Mouse (Mus musculus) kidney, adult 2 months (tissue): ENCODE data around the gene Lrrc52. TPM values are rescaled to one million over a fixed set of nuclear protein-coding genes. Genes with fewer than 3 reads are reported as not detected.
A peak's percentile ranks its signal among the peaks of the same experiment; 100 is the strongest.

Experiments used
- DNase-seq: peaks from one replicate; pipeline ENCODE4 v3.0.0; 2021
- H3K27ac ChIP-seq: fragments of 200-500 bp; 2 replicates; pipeline ENCODE4 v1.5.1; 2012; ENCODE audit warnings: low read depth, low read length, control low read depth, inconsistent platforms; ENCODE audit not compliant: insufficient read depth
- H3K27me3 ChIP-seq: fragments of 200-500 bp; replicated peaks from 2 replicates; pipeline ENCODE4 v1.6.1; 2012; ENCODE audit warnings: mild to moderate bottlenecking, moderate library complexity, low read length, inconsistent platforms; ENCODE audit not compliant: control insufficient read depth, insufficient read depth
- H3K36me3 ChIP-seq: fragments of 200-500 bp; 2 replicates; pipeline ENCODE4 v1.6.1; 2012; ENCODE audit warnings: mild to moderate bottlenecking, moderate library complexity, low read length, inconsistent platforms; ENCODE audit not compliant: control insufficient read depth, insufficient read depth
- H3K4me1 ChIP-seq: fragments of 200-500 bp; 2 replicates; pipeline ENCODE4 v1.6.1; 2011; ENCODE audit warnings: low read length; ENCODE audit not compliant: control insufficient read depth, insufficient read depth
- H3K4me3 ChIP-seq: fragments of 200-500 bp; 2 replicates; pipeline ENCODE4 v1.5.1; 2011; ENCODE audit warnings: mild to moderate bottlenecking, low read depth, low read length, control low read depth; ENCODE audit not compliant: insufficient read depth
- CTCF ChIP-seq: fragments of 200-500 bp; conservative IDR thresholded peaks from 2 replicates; pipeline ENCODE4 v1.5.1; 2011; ENCODE audit warnings: low read depth, mild to moderate bottlenecking, control low read depth, low read length, moderate library complexity, mixed read lengths; ENCODE audit not compliant: insufficient read depth, insufficient read length
- POLR2A ChIP-seq: fragments of 200-500 bp; IDR thresholded peaks from one replicate; pipeline ENCODE4 v1.6.1; 2011; ENCODE audit warnings: low read depth, low read length, control low read depth
- WGBS: fragments of 180-500 bp; shearing (Covaris S2); methylation state at CpG from one replicate; pipeline ENCODE4 v1.1.7; 2018; 5-methylcytosine and 5-hydroxymethylcytosine counted together
- polyA plus RNA-seq: library from polyadenylated mRNA; depleted of rRNA; stranded (reverse); fragments of >200 nt; gene quantifications from 2 replicates; pipeline ENCODE4 v1.2.3, GENCODE M21; 2012; rRNA removed

The Lrrc52 gene
- polyA plus RNA-seq, result 3.0 and 3.6 TPM in 2 replicates

DNA sequence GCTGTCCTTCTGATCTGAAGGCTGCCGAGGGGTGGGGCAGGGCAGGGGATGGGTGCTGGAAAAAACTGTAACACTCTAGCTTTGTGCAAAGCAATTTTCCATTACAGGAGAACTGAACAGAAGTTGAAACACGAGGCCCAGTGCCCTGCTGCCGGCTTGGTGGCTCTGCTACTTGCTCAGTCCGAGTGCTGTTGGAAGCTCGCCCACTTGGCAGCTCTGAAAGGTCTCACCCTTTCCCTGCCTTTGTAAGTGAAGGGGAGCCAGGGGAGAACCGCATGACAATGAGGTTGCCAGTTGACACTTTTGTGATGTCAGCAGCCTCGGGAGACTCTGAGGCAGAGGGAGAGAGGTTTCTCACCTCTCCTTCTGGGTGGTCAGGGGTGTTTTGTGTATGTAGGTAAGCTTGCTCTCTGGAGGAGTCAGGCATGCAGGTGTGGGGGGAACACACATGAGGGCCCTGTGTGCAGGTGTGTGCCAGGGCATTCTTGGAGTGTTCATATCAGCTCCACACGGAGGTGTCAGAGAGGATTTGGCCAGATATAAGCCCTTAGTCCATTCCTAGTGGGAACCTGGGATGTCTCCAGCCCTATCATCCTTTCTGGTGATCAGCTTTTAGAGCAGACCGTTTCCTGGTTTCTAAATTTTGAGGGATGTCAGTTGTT lies at the start of gene Lrrc52:
TSS of gene Lrrc52 (minus strand) at position 16 of the 662 bp plus-strand sequence.
- DNase-seq, result peak; percentile 85
- WGBS, result 22% methylated on average over 9 of the region's 9 CpGs
- TF ChIP-seq POLR2A (no peak), CTCF (no peak)
- H3K27me3 ChIP-seq, result no peaks in the 10 kb centered on the region
- no peaks in the 10 kb centered on the region for H3K4me1 ChIP-seq
- H3K36me3 ChIP-seq, result no peaks in the 10 kb centered on the region
- H3K27ac ChIP-seq, result peak within 1 kb of the TSS; percentile 40
- H3K4me3 ChIP-seq, result no peak within 1 kb of the TSS

DNA sequence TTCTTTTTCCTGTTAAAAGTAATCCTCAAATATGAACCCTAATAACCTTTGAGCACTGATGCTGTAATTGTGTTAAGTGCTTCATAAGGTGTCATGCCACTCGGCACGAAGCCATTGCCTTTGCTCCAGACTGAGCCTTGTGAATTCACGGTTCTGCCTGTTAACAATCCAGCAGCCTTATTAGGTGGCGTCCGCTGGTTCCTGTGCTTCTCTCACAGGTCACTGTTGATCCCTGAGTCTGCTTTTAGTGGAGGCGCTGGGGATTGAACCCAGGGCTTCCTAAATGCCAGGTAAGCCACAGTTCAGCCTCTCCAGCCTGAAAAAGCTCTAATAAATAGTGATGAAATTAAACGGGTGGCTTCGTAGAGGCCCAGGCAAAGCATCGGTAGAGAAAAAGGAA lies 45.0 kb upstream of the Lrrc52 start:
- 86% methylated on average over 9 of the region's 9 CpGs for WGBS
- no peaks in the 10 kb centered on the region for H3K4me1 ChIP-seq
- TF ChIP-seq CTCF, result no peak
- no peak for TF ChIP-seq POLR2A
- no peaks in the 10 kb centered on the region for H3K27me3 ChIP-seq
- H3K27ac ChIP-seq, result no peak overlapping the region
- H3K36me3 ChIP-seq, result no peaks in the 10 kb centered on the region
- H3K4me3 ChIP-seq, result no peak overlapping the region
- DNase-seq, result no peak

DNA sequence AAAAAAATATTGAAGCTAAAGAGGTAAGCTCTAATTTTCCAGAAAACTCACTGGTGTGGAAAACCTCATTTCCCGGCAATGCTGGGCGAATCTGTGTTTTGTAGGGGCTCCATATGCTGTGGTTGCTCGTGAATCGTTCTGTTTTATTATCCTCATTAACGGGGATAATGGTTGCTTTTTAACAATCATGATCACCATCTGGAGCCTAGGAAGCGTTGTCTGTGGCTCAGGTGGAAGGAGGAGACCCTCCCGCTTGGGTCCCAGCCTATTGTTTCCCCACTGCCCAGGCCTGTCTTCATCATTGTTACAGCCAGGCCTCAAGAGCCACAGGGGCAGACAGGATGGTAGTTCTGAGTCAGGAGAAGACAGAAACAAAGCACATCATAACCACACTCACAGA lies 39.5 kb upstream of the Lrrc52 start:
- no peak for TF ChIP-seq CTCF
- no peak for TF ChIP-seq POLR2A
- Histone ChIP-seq H3K4me3 (no peak overlapping the region), H3K4me1 (no peaks in the 10 kb centered on the region), H3K27ac (no peak overlapping the region), H3K36me3 (no peaks in the 10 kb centered on the region), H3K27me3 (no peaks in the 10 kb centered on the region)
- DNase-seq, result no peak
- WGBS, result 47% methylated on average over 7 of the region's 7 CpGs

DNA sequence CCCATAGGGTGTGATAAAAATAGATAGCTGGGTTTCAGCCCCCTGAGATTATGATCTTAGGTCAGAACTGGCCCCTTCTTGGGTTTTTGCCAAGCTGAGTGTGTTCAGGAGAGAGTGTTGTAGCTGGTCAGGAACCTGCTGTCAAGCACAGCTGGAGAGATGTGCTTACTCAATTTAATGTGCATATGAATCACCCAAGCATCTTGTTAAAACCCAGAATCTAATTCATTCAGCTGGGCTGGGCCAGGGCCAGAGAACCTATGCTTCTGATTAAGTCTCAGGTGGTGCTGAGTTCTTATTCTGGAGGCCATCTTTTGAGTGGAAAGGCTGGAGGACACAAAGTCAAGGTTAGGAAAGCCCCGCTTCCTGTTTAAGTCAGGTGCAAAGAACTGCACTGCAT lies 38.8 kb upstream of the Lrrc52 start:
- H3K36me3 ChIP-seq, result no peaks in the 10 kb centered on the region
- H3K4me1 ChIP-seq, result no peaks in the 10 kb centered on the region
- TF ChIP-seq POLR2A (no peak), CTCF (no peak)
- WGBS, result 94% methylated on average over 1 of the region's 1 CpGs
- no peak for DNase-seq
- H3K4me3 ChIP-seq, result no peak overlapping the region
- no peaks in the 10 kb centered on the region for H3K27me3 ChIP-seq
- no peak overlapping the region for H3K27ac ChIP-seq

- Histone ChIP-seq H3K27me3 (no peaks in the 10 kb centered on the region), H3K4me3 (no peak overlapping the region), H3K4me1 (no peaks in the 10 kb centered on the region), H3K36me3 (no peaks in the 10 kb centered on the region), H3K27ac (no peak overlapping the region)
- TF ChIP-seq POLR2A (no peak), CTCF (no peak)
- DNase-seq, result no peak
- WGBS, result 49% methylated on average over 12 of the region's 12 CpGs
Observed at GRCm38 (mm10) chr1:167499097-167499850, 32.7 kb upstream of the Lrrc52 start.

DNA sequence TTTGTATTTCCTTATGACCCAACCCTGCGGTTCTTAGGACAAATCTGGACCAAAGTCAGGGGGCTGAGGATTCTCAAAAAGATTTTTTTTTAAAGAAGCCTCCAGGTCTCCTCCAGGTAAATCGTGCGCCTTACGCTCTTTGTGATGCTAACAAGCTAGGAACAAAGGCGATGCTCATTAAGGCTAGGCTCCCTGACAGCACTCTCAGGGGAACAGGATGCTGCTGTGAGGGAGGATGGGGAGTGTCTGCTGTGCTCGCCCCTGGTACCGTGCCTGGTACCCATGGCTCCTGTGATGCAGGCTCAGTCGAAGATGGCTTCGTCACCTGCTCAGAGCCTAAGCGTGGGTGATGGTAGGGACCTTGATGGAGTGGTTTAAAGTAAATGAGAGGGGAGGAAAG lies 31.4 kb upstream of the Lrrc52 start:
- DNase-seq, result no peak
- WGBS, result 33% methylated on average over 10 of the region's 10 CpGs
- Histone ChIP-seq H3K27ac (no peak overlapping the region), H3K4me1 (no peaks in the 10 kb centered on the region), H3K4me3 (no peak overlapping the region), H3K36me3 (no peaks in the 10 kb centered on the region), H3K27me3 (no peaks in the 10 kb centered on the region)
- TF ChIP-seq POLR2A, result no peak
- no peak for TF ChIP-seq CTCF

- Histone ChIP-seq H3K36me3 (no peaks in the 10 kb centered on the region), H3K4me3 (no peak overlapping the region), H3K27ac (no peak overlapping the region), H3K27me3 (no peaks in the 10 kb centered on the region), H3K4me1 (no peaks in the 10 kb centered on the region)
- DNase-seq, result no peak
- 63% methylated on average over 3 of the region's 3 CpGs for WGBS
- no peak for TF ChIP-seq POLR2A
- TF ChIP-seq CTCF, result no peak
Observed at GRCm38 (mm10) chr1:167497560-167497959, 31.0 kb upstream of the Lrrc52 start.
